Mouse (Mus musculus) lung, postnatal 0 days (tissue): ENCODE data around the gene Hhex. TPM values are rescaled to one million over a fixed set of nuclear protein-coding genes. Genes with fewer than 3 reads are reported as not detected.
A peak's percentile ranks its signal among the peaks of the same experiment; 100 is the strongest.

ENCODE experiments used
- ATAC-seq: fragments of 200-750 bp; cut with Nextera tagmentation; 2 replicates; pipeline ENCODE4 v1.8.0; 2017; ENCODE audit warnings: moderate library complexity
- DNase-seq: peaks from one replicate; pipeline ENCODE4 v3.0.0-alpha.2; 2016; ENCODE audit warnings: low spot score
- H3K27ac ChIP-seq: fragments of 300-500 bp; sonication (generic); 2 replicates; pipeline ENCODE4 v1.5.1; 2014; ENCODE audit warnings: antibody characterized with exemption, mild to moderate bottlenecking, low read length, mixed read lengths
- H3K27me3 ChIP-seq: fragments of 300-500 bp; sonication (generic); replicated peaks from 2 replicates; pipeline ENCODE4 v1.6.1; 2014; ENCODE audit warnings: low read length, mixed read lengths; ENCODE audit not compliant: insufficient read depth
- H3K36me3 ChIP-seq: fragments of 300-500 bp; sonication (generic); 2 replicates; pipeline ENCODE4 v1.6.1; 2014; ENCODE audit warnings: low read length, mixed read lengths; ENCODE audit not compliant: insufficient read depth
- H3K4me1 ChIP-seq: fragments of 300-500 bp; sonication (generic); 2 replicates; pipeline ENCODE4 v1.6.1; 2014; ENCODE audit warnings: antibody characterized with exemption, low read depth, low read length, mixed read lengths; ENCODE audit not compliant: insufficient read depth
- H3K4me2 ChIP-seq: fragments of 300-500 bp; sonication (generic); replicated peaks from 2 replicates; pipeline ENCODE4 v1.6.1; 2014; ENCODE audit warnings: low read depth, mild to moderate bottlenecking, low read length, moderate library complexity, mixed read lengths
- H3K4me3 ChIP-seq: fragments of 300-500 bp; sonication (generic); 2 replicates; pipeline ENCODE4 v1.5.1; 2014; ENCODE audit warnings: low read depth, low read length
- H3K9ac ChIP-seq: fragments of 300-500 bp; sonication (generic); replicated peaks from 2 replicates; pipeline ENCODE4 v1.6.1; 2014; ENCODE audit warnings: low read depth, mild to moderate bottlenecking
- H3K9me3 ChIP-seq: fragments of 300-500 bp; sonication (generic); 2 replicates; pipeline ENCODE4 v1.6.1; 2016; ENCODE audit warnings: low read length, mixed read lengths
- CTCF ChIP-seq: IDR thresholded peaks from 2 replicates; pipeline ENCODE4 v1.5.1; 2016; ENCODE audit warnings: antibody characterized with exemption, mild to moderate bottlenecking
- EP300 ChIP-seq: IDR thresholded peaks from 2 replicates; pipeline ENCODE4 v1.6.1; 2016; ENCODE audit warnings: antibody characterized with exemption, mild to moderate bottlenecking, control low read depth
- WGBS: fragments of 180-500 bp; shearing (Covaris S2); extraction: QIAGEN DNeasy Blood & Tissue Kit; methylation state at CpG from one replicate; pipeline ENCODE4 v1.1.7; 2014; 5-methylcytosine and 5-hydroxymethylcytosine counted together
- polyA plus RNA-seq: library from polyadenylated mRNA; unstranded; fragments of >200 nt; fragmentation: Nextera tagmentation; extraction: Ambion mirVana; gene quantifications from 2 replicates; pipeline ENCODE4 v1.2.1, GENCODE M21; 2015

Hhex gene
- polyA plus RNA-seq, 1 experiment from 2014 or later: 23.4 TPM

GRCm38 (mm10) chr19:37466978-37467377 lies 32.4 kb downstream of the Hhex start:
- H3K36me3 ChIP-seq: no peaks in the 10 kb centered on the region
- ATAC-seq (no peak), DNase-seq (no peak)
- H3K4me3 ChIP-seq: no peak overlapping the region
- no peaks in the 10 kb centered on the region for H3K4me1 ChIP-seq
- 81% methylated on average over 5 of the region's 5 CpGs for WGBS
- no peaks in the 10 kb centered on the region for H3K27me3 ChIP-seq
- no peaks in the 10 kb centered on the region for H3K9me3 ChIP-seq
- H3K27ac ChIP-seq: no peak overlapping the region
- TF ChIP-seq EP300 (no peak), CTCF (no peak)
- H3K9ac ChIP-seq: no peak overlapping the region
- no peak overlapping the region for H3K4me2 ChIP-seq

GRCm38 (mm10) chr19:37468841-37469566 lies 34.4 kb downstream of the Hhex start:
- 77% methylated on average over 6 of the region's 6 CpGs for WGBS
- Histone ChIP-seq H3K9ac (no peak overlapping the region), H3K4me3 (no peak overlapping the region), H3K9me3 (no peaks in the 10 kb centered on the region), H3K27ac (no peak overlapping the region), H3K36me3 (no peaks in the 10 kb centered on the region), H3K27me3 (no peaks in the 10 kb centered on the region), H3K4me2 (no peak overlapping the region), H3K4me1 (no peaks in the 10 kb centered on the region)
- TF ChIP-seq CTCF (no peak), EP300 (no peak)
- DNase-seq (no peak), ATAC-seq (no peak)

DNA sequence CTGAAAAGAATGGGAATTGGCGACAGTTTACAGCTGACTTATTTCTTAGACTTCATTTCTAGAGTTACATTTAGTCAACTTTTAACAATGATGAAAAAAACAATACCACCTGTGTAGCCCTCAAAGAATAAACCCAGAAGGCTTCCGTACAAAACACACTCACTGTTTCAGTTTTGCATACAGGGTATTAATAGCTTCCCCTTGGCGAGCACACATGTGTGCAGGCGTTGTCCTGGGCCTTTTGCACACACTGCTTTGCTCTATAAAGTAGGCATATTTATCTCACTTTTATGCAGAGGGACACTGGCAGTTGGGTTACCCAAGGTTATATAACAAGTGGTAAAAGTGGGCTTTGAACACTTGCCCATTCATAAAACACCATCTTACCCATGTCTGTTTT lies 37.1 kb downstream of the Hhex start:
- Histone ChIP-seq H3K9ac (no peak overlapping the region), H3K27ac (no peak overlapping the region), H3K4me3 (no peak overlapping the region), H3K27me3 (no peaks in the 10 kb centered on the region), H3K4me2 (no peak overlapping the region), H3K36me3 (no peaks in the 10 kb centered on the region), H3K4me1 (no peaks in the 10 kb centered on the region), H3K9me3 (no peaks in the 10 kb centered on the region)
- ATAC-seq: no peak
- DNase-seq: no peak
- TF ChIP-seq EP300: no peak
- no peak for TF ChIP-seq CTCF
- 73% methylated on average over 4 of the region's 4 CpGs for WGBS

DNA sequence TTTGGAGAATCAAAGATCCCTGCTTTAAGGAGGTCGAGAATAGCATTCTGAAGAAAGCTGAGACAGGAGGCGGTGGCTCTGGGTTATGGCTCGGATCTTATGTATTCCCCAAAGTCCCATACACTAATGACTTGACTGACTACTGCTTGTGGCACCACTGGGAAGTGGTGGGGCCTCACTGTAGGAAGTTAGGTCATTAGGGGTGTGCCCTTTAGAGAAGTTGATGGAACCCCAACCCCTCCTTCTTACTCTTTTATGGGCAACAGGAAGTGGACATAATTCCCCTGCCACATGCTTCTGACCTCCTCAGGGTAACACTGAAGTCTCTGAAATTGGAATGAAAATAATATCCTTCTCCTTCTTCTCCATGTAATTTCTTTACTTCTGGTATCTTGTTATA lies 38.0 kb downstream of the Hhex start:
- H3K4me2 ChIP-seq: no peak overlapping the region
- no peaks in the 10 kb centered on the region for H3K4me1 ChIP-seq
- WGBS: 80% methylated on average over 3 of the region's 3 CpGs

GRCm38 (mm10) chr19:37481704-37482103 lies 47.1 kb downstream of the Hhex start:
- DNase-seq: peak; percentile 65
- no peaks in the 10 kb centered on the region for H3K9me3 ChIP-seq
- no peak overlapping the region for H3K4me2 ChIP-seq
- H3K27ac ChIP-seq: no peak overlapping the region
- 31% methylated on average over 8 of the region's 8 CpGs for WGBS
- H3K9ac ChIP-seq: no peak overlapping the region
- H3K27me3 ChIP-seq: no peaks in the 10 kb centered on the region
- H3K4me1 ChIP-seq: no peaks in the 10 kb centered on the region
- H3K4me3 ChIP-seq: no peak overlapping the region
- H3K36me3 ChIP-seq: no peaks in the 10 kb centered on the region
- TF ChIP-seq EP300 (peak; percentile 96), CTCF (no peak)
- ATAC-seq: peak; percentile 91

More for the DNA sequence above, 38.0 kb downstream of the Hhex start:
- TF ChIP-seq CTCF: no peak
- TF ChIP-seq EP300: no peak
- no peak for ATAC-seq
- Histone ChIP-seq H3K4me3 (no peak overlapping the region), H3K27me3 (no peaks in the 10 kb centered on the region), H3K36me3 (no peaks in the 10 kb centered on the region), H3K27ac (no peak overlapping the region), H3K9ac (no peak overlapping the region), H3K9me3 (no peaks in the 10 kb centered on the region)
- DNase-seq: peak; percentile 11

DNA sequence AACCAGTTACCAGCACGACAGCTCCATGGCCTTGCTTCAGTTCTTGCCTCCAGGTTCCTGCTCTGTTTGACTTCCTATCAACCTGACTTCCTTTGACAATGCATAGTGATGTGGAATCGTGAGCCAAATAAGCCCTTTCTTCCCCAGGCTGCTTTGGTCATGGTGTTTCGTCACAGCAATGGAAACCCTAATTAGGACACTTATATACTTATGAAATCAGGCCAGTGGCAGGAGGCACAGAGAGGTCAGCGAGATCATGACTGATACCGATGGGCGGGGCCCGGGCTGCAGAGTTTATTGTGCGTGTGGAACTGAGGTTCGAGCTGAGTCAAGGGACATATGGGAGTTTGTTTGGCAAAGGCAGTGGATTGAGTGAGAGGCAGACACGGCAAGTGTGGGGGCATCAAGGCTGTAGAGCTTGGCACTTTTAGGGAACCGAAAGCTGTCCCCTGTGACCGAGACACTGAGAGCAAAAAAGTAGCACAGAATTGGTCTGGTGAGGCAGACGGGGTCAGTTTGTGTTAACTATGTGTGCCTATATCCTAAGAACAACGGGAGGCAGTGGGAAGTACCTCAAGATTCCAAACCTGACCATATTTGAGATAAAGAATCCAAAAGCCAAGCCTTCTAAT lies 48.1 kb downstream of the Hhex start:
- TF ChIP-seq EP300 (no peak), CTCF (no peak)
- DNase-seq (peak; percentile 44), ATAC-seq (peak; percentile 42; the same call in 1 of the 2 replicates)
- H3K4me2 ChIP-seq: no peak overlapping the region
- H3K27me3 ChIP-seq: no peaks in the 10 kb centered on the region
- no peaks in the 10 kb centered on the region for H3K4me1 ChIP-seq
- H3K4me3 ChIP-seq: no peak overlapping the region
- WGBS: 64% methylated on average over 14 of the region's 14 CpGs
- no peak overlapping the region for H3K27ac ChIP-seq
- H3K36me3 ChIP-seq: no peaks in the 10 kb centered on the region
- H3K9ac ChIP-seq: no peak overlapping the region
- H3K9me3 ChIP-seq: no peaks in the 10 kb centered on the region
